Mouse (Mus musculus): ENCODE measurements around the gene Ptpre. TPM values are rescaled to one million over a fixed set of nuclear protein-coding genes. Genes with fewer than 3 reads are reported as not detected.
"Not testable (repeated sequence)": the region's sequence is repeated elsewhere in the genome, so short reads cannot be mapped to it uniquely, and the experiment has no call there.

Ptpre gene
- total RNA-seq, 2 experiments from 2014 or later: 6.0 to 6.4 TPM

GRCm38 (mm10) chr7:135697021-135697740 is 159.9 kb downstream of the Ptpre start:
- DNase-seq: not testable (repeated sequence)

GRCm38 (mm10) chr7:135698362-135698761 is 161.1 kb downstream of the Ptpre start:
- no peak for DNase-seq

- not testable (repeated sequence) for DNase-seq
These were observed 162.1 kb downstream of the Ptpre start for GRCm38 (mm10) chr7:135699351-135699750.

- no peak for DNase-seq
These were observed 166.4 kb downstream of the Ptpre start for GRCm38 (mm10) chr7:135703600-135704148.

GRCm38 (mm10) chr7:135704251-135704650 is 167.0 kb downstream of the Ptpre start:
- DNase-seq: no peak

GRCm38 (mm10) chr7:135705083-135705482 is 167.8 kb downstream of the Ptpre start:
- DNase-seq: no peak

- DNase-seq: no peak
These were observed 168.5 kb downstream of the Ptpre start for GRCm38 (mm10) chr7:135705753-135706152.

- no peak for DNase-seq
These were observed 173.4 kb downstream of the Ptpre start for GRCm38 (mm10) chr7:135710702-135711101.

- DNase-seq: no peak
These were observed 175.3 kb downstream of the Ptpre start for GRCm38 (mm10) chr7:135712534-135712933.

- DNase-seq: no peak
These were observed 176.0 kb downstream of the Ptpre start for GRCm38 (mm10) chr7:135713326-135713725.

GRCm38 (mm10) chr7:135715166-135715565 is 177.9 kb downstream of the Ptpre start:
- DNase-seq: no peak

- peak; percentile 42 for DNase-seq
These were observed 178.6 kb downstream of the Ptpre start, which contains the start of gene Mki67 for GRCm38 (mm10) chr7:135715642-135716444. Mki67 (minus strand) TSS chr7:135716361.

- peak; percentile 94 for DNase-seq
These were observed 179.2 kb downstream of the Ptpre start for GRCm38 (mm10) chr7:135716445-135716877.

GRCm38 (mm10) chr7:135716968-135717557 is 179.8 kb downstream of the Ptpre start:
- DNase-seq: no peak

- DNase-seq: no peak
These were observed 184.2 kb downstream of the Ptpre start for GRCm38 (mm10) chr7:135721436-135721992.

GRCm38 (mm10) chr7:135722011-135722838 is 184.9 kb downstream of the Ptpre start:
- peak; percentile 17 for DNase-seq

- no peak for DNase-seq
These were observed 186.5 kb downstream of the Ptpre start for GRCm38 (mm10) chr7:135723672-135724341.

GRCm38 (mm10) chr7:135726707-135727106 is 189.4 kb downstream of the Ptpre start:
- DNase-seq: no peak

- DNase-seq: no peak
These were observed 190.8 kb downstream of the Ptpre start for GRCm38 (mm10) chr7:135728038-135728437.

GRCm38 (mm10) chr7:135734379-135734778 is 197.1 kb downstream of the Ptpre start:
- no peak for DNase-seq
